Comparison of ENCODE assay signal across 12 mouse cellular contexts in genomic region chr2:51347086-51347485, GRCm38 (mm10).
"Had no signal": no experiment of that assay in that cellular context is flagged by ENCODE, and none has a peak within 500 bp of the region (broad histone marks: within the 10 kb centered on the region; RNA-seq: fewer than 3 reads in every experiment).

No protein-coding gene starts in this region.

- DNase-seq: lung, adult 18-20 months; lung, postnatal 4 days; midbrain, embryonic 14.5 days; retina, postnatal 1 day; right cerebral cortex, adult 18-20 months; right cerebral cortex, postnatal 25 days; right cerebral cortex, postnatal 4 days; thymus, adult 18-20 months; thymus, postnatal 14 days; thymus, postnatal 36 days had no signal

- ATAC-seq: lung, postnatal 0 days; midbrain, embryonic 16.5 days had no signal
